Mouse (Mus musculus) cerebellum, adult 11 months (tissue): ENCODE measurements around the gene Tmem217.
A peak's percentile ranks its signal among the peaks of the same experiment; 100 is the strongest.
"Not testable (repeated sequence)": the region's sequence is repeated elsewhere in the genome, so short reads cannot be mapped to it uniquely, and the experiment has no call there.

Experiments
- DNase-seq: peaks from one replicate; pipeline ENCODE4 v3.0.0; 2022

Gene Tmem217

GRCm38 (mm10) chr17:29500802-29501469 is 51.2 kb downstream of the Tmem217 start:
- no peak for DNase-seq

GRCm38 (mm10) chr17:29500243-29500740 is 51.9 kb downstream of the Tmem217 start:
- DNase-seq, result no peak

DNA sequence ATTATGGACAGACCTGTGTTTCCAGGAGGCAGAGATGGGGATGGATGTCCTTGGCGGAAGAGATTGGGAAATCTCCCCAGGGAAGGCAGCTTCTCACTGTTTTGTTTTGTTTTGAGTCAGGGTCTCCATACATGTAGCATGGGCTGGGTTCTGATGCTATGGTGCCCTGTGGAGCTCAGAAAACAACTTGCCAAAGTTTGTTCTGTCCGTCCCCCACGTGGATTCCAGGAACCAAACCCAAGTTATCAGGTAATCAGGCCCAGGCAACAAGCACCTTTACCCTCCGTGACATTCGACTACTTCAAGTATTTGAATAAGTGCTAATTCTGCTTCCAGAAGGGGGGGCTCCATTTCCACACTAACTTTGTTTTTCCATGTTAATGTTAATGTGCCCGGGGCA is 52.7 kb downstream of the Tmem217 start:
- no peak for DNase-seq

DNA sequence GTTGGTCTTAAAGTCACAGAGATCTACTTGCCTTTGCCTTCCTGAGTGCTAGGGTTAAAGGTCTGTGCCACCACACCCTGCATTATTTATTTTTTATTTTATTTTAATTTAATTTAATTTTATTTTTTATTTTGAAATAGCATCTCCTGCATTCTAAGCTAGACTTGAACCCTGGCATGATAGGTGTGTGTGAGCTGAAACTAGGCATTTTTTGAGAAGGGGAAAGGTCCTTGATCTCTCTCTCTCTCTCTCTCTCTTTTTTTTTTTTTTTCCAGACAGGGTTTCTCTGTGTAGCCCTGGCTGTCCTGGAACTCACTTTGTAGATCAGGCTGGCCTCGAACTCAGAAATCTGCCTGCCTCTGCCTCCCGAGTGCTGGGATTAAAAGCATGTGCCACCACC is 53.2 kb downstream of the Tmem217 start:
- DNase-seq, result not testable (repeated sequence)

DNA sequence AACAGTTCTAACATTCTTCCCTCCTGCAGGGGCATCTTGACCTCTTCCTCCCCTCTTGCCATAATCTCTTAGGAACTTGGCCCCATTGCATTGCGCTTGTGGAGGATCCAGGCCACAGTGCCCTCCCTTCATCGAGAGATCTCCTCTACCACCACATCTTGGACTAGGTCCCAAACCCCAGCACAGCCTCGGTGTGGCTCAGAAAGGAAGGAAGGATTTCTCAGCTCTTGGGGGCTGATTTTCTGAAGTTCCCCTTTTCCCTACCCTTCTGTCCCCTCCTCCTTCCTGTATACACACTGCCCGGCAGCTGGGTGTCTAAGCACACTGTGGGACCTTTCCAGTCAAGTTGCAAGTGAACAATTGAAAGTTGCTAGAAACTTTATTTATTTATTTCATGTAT is 54.2 kb downstream of the Tmem217 start:
- DNase-seq, result no peak

DNA sequence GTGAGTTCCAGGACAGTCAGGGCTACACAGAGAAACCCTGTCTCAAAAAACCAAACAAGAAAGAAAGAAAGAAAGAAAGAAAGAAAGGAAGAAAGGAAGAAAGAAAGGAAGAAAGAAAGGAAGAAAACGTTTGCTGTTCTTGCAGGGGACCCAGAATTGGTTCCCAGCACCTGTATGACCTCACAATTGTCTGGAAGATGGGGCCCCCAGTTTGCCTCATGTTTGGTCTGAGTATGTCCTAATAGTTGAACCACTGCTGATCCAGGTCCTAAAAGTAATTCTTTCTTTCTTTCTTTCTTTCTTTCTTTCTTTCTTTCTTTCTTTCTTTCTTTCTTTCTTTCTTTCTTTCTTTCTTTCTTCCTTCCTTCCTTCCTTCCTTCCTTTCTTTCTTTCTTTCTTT is 54.7 kb downstream of the Tmem217 start:
- DNase-seq, result not testable (repeated sequence)

- no peak for DNase-seq
Measured at GRCm38 (mm10) chr17:29497071-29497354, 55.2 kb downstream of the Tmem217 start.

DNA sequence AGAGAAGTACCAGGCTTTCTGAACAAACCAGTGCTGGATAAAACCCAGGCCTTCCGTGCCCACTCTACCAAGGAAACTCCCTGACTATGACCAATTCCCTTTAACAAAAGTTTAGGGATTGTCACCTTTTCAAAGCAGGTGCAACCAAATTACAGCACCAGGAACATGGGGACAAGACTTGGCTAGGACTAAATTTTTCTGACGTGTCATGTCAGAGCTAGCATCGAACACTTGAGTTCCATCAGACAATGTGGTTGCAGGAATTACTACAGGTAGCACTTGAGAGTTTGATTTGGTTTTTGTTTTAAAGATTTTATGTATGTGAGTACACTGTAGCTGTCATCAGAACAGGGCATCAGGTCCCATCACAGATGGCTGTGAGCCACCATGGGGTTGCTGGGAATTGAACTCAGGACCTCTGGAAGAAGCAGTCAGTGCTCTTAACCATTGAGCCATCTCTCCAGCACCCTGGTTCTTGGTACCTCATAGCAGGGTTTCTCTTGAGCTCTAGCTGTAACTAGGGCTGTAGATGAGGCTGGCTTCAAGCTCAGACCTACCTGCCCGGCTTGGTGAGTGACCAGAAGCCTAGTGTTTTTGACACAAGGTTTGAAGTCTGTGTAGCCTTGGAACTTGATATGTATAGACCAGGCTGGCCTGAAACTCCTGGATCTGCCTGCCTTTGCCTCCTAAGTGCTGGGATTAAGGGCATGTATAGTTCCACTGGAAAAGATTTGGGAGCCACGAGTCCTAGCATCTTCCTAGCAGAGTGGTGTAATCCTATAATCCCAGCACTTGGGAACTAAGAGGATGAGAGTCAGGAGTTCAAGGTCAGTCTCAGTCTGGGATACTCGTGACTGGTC is 55.7 kb downstream of the Tmem217 start:
- DNase-seq, result no peak

- DNase-seq, result no peak
Measured at GRCm38 (mm10) chr17:29494732-29495076, 57.5 kb downstream of the Tmem217 start.

DNA sequence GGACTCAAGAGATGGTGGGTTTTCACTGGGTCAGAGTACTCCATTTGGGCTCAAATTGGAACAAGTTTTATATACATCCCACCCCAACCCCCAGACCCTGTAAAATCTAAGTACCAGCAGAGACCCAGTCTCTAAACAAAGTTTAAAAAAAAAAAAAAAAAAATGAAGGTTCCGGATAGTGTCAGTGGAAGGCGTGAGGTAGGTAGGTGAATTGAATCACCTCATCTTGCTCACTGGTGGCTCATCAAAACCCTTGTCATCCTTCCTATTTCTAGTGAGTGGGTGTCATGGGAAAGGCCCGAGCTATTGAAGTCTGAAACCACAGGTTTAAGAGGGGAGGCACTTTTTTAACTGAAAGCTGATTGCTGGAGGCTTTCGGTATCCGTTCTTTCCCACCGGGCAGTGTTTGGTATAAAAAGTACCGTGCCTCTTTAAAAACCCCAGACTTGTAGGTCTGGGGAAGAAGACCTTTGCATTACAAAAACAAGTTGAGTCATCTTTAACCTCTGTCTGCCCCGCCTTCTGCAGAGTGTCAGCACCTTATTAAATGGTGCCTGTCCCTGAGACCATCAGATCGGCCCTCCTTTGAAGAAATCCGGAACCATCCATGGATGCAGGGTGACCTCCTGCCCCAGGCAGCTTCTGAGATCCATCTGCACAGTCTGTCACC is 58.0 kb downstream of the Tmem217 start:
- DNase-seq, result no peak

GRCm38 (mm10) chr17:29493461-29493980 is 58.7 kb downstream of the Tmem217 start:
- no peak for DNase-seq

GRCm38 (mm10) chr17:29492269-29493191 is 59.7 kb downstream of the Tmem217 start:
- DNase-seq, result peak; percentile 39

DNA sequence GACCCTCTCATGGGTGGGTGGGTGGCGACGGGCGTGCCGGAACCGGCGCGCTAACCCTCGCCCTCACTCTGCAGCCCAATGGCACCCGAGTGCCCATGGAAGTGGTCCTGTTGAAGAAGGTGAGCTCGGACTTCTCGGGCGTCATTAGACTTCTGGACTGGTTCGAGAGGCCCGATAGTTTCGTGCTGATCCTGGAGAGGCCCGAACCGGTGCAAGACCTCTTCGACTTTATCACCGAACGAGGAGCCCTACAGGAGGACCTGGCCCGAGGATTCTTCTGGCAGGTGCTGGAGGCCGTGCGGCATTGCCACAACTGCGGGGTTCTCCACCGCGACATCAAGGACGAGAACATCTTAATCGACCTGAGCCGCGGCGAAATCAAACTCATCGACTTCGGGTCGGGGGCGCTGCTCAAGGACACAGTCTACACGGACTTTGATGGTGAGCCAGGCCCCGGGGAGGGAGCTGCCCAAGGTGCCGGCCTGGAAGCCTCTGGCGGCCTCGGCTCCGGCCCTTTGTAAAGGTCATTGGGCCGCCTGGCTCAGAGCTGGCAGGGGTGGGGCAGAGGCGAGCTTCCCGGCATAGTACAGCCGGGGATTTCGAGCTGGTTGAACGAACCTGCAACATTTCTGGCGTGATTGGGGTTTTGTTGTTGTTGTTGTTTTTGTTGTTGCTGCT is 60.5 kb downstream of the Tmem217 start:
- peak; percentile 56 for DNase-seq

- DNase-seq, result no peak
Measured at GRCm38 (mm10) chr17:29490713-29491581, 61.2 kb downstream of the Tmem217 start, which contains the start of gene Pim1. Gene Pim1, plus strand, starts transcription at chr17:29490753.

DNA sequence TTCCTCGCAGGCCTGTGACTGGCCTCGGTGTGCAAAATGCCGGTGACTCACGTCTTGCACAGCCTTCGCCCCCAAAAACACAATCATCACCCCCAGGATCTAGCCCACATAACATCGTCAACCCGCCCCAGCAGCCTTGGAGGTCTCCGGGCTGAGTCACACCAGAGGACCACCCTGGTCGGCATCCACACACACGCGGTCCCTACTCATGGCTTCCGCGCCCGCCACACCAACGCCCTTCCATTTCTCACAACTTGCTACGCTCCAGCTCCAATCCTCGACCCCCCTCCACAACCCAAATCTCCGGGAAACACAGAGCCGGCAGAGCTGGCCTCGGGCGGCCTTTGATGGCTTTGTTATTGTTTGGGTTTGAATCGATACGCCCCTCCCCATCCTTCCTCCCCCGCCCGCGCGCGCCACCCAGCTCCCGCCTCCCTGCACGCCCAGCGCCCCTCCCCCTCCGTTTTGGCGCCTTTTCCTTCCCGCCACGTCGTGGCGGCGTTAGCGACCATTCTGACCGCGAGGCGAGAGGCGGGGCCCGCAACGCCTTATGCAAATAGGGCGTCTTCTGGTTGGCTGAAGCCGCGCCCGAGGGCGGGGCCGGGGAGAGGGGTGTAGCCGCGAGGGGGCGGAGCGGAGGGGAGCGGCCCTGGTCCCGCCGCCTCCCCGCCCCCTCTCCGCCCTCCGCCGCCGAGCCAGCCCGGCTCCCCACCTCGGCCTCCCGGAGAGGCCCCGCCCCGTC is 62.0 kb downstream of the Tmem217 start:
- peak; percentile 98 for DNase-seq

- DNase-seq, result no peak
Measured at GRCm38 (mm10) chr17:29488978-29489970, 62.9 kb downstream of the Tmem217 start.

DNA sequence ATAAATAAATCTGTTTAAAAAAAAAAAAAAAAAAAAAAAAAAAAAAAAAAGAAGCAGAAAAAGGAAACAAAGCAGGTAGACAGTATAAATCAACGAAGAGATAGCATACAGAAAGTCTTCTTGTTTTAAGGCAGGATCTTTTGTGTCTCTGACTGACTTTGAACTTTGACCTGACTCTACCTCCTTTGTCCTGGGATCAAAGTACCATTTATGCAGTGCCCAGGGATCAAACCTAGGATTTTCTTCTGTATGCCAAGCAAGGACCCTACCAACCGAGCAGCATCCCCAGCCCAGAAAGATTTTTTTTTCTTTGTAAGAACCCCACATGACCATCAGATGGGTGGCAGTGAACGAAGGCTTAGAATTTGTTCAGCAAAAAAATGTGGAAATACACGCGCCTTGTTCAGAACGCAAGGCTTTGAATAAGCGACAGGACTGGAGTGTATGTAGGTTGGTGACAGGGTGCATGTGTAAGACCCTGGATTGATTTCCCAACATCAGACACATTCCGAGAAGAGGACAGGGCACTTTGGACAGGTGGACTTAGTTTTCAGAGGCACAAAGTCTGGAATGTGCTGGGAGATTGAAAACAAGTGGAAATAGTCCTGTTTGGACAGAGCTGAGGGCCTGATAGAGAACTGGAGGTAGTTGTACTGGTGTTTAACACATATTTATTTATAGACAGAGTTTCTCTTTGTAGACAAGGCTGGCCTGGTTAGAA is 63.8 kb downstream of the Tmem217 start:
- DNase-seq, result no peak
